Mouse (Mus musculus) liver, postnatal 0 days (tissue): ENCODE measurements around the gene Fbxo36.

Experiments
- CTCF ChIP-seq: sonication (generic); IDR thresholded peaks from 2 replicates; pipeline ENCODE4 v1.5.1; 2016; ENCODE audit warnings: antibody characterized with exemption, low read depth
- EP300 ChIP-seq: IDR thresholded peaks from 2 replicates; pipeline ENCODE4 v1.6.1; 2016; ENCODE audit warnings: antibody characterized with exemption, low read depth, mild to moderate bottlenecking

DNA sequence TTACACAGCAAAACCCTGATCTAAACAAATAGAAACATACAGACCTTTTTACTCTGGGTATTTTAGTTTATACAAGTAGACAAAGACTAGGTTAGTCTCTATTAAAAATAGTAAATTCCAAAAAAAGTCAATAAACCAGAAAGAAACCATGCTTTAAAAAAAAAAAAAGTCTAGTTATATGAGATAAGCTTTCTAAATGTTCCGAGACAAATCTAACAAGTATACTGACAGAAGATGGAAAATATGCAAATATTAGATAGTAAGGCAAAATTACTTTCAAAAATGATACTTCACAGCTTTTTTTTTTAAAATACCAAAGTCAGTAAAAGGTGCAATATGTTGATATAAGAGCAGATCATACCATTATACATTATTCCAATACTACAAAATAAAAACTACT is 22.0 kb upstream of the Fbxo36 start:
- TF ChIP-seq CTCF (no peak), EP300 (no peak)
